Mouse (Mus musculus) hindlimb bud, embryonic 11.5 days (tissue): ENCODE measurements around the gene Lrtm2.

Experiments
- DNase-seq: peaks from one replicate; pipeline ENCODE4 v3.0.0-alpha.2; 2012; ENCODE audit warnings: low read depth, low spot score; ENCODE audit errors: extremely low spot score

The Lrtm2 gene

DNA sequence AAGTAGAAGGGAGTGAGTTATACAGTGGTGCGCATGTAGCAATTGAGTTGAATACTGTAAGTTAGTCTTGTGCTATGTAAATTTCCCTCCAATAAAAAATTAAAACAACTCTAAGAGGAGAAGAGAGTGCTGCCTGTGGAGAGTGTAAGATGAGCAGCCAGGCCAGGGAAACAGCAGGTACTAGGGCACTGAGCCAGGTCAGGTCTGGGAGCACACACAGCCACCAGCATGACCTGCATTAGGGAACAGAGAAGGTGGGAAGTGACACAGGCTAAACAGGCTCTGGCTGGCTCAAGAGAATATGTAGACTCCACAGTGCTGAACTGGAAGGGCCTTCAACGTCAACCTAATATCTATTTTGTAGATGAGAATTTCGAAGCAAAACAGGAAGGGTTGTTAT, 29.3 kb downstream of the Lrtm2 start:
- no peak for DNase-seq

DNA sequence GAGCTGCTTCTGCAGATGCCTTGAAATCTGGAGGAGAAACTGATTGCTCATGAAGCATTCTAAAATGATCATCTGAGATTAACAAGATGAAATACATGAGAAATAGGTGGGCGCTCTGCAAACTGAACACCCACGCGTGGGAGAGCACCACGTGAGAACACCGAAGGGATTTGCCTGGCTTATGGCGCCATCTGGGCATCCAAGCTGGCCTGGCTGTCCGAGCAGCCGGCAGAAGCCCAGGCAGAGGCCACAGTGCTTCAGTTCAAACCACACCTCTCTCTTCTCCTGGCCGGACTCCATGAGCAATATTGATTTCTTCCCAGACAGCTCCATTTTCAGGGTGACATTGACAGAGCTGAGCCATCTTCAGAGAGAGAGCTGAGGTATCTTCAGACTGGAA, 49.8 kb downstream of the Lrtm2 start:
- DNase-seq = no peak

DNA sequence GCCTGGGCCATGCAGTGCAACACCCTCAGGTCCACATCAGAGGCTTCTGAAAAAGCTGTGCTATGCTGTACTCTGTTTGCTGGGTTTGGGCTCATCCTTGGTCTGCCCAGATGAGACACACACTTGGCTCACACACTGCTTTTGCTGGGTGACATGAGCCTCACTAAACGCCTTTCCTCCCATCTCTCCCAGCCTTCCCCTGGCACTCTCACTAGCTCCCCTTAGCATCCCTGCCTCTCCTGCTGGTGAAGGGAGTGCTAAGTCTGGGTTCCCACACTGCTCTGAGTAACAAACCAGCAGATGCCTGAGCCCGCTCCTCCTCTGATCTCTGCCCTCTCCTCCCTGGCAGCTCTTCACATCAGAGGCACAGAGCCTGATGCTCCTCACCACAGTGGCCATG, 53.9 kb downstream of the Lrtm2 start:
- DNase-seq = no peak
